Mouse (Mus musculus) kidney, postnatal 0 days (tissue): Measurements from ENCODE around the gene Ggt5. TPM values are rescaled to one million over a fixed set of nuclear protein-coding genes. Genes with fewer than 3 reads are reported as not detected.

ENCODE experiments used
- ATAC-seq: fragments of 200-750 bp; cut with Nextera tagmentation; replicated peaks from 2 replicates; pipeline ENCODE4 v1.8.0; 2017; ENCODE audit warnings: low read depth, moderate number of reproducible peaks, moderate TSS enrichment, moderate library complexity; ENCODE audit not compliant: low FRiP score
- DNase-seq: peaks from one replicate; pipeline ENCODE4 v3.0.0-alpha.2; 2016; ENCODE audit warnings: low spot score
- H3K27ac ChIP-seq: fragments of 300-500 bp; sonication (generic); 2 replicates; pipeline ENCODE4 v1.5.1; 2014; ENCODE audit warnings: mild to moderate bottlenecking
- H3K27me3 ChIP-seq: fragments of 300-500 bp; sonication (generic); 2 replicates; pipeline ENCODE4 v1.6.1; 2014; ENCODE audit warnings: low read length, mixed read lengths; ENCODE audit not compliant: insufficient read depth
- H3K36me3 ChIP-seq: fragments of 300-500 bp; sonication (generic); 2 replicates; pipeline ENCODE4 v1.6.1; 2014; ENCODE audit warnings: low read length, mixed read lengths; ENCODE audit not compliant: insufficient read depth
- H3K4me1 ChIP-seq: fragments of 300-500 bp; sonication (generic); replicated peaks from 2 replicates; pipeline ENCODE4 v1.6.1; 2014; ENCODE audit warnings: antibody characterized with exemption, low read length, mixed read lengths; ENCODE audit not compliant: insufficient read depth
- H3K4me2 ChIP-seq: fragments of 300-500 bp; sonication (generic); 2 replicates; pipeline ENCODE4 v1.6.1; 2014; ENCODE audit warnings: mild to moderate bottlenecking, low read length, moderate library complexity, mixed read lengths
- H3K4me3 ChIP-seq: fragments of 300-500 bp; sonication (generic); replicated peaks from 2 replicates; pipeline ENCODE4 v1.5.1; 2014; ENCODE audit warnings: low read depth, low read length
- H3K9ac ChIP-seq: fragments of 300-500 bp; sonication (generic); 2 replicates; pipeline ENCODE4 v1.6.1; 2014; ENCODE audit warnings: low read depth, low read length
- H3K9me3 ChIP-seq: fragments of 300-500 bp; sonication (generic); replicated peaks from 2 replicates; pipeline ENCODE4 v1.6.1; 2016; ENCODE audit warnings: low read length, inconsistent platforms, mixed read lengths
- CTCF ChIP-seq: IDR thresholded peaks from 2 replicates; pipeline ENCODE4 v1.5.1; 2016; ENCODE audit warnings: antibody characterized with exemption, low read depth, mild to moderate bottlenecking, moderate library complexity
- WGBS: fragments of 180-500 bp; shearing (Covaris S2); extraction: QIAGEN DNeasy Blood & Tissue Kit; methylation state at CpG from one replicate; pipeline ENCODE4 v1.1.7; 2014; 5-methylcytosine and 5-hydroxymethylcytosine counted together
- polyA plus RNA-seq: library from polyadenylated mRNA; unstranded; fragments of >200 nt; fragmentation: Nextera tagmentation; extraction: Ambion mirVana; gene quantifications from 2 replicates; pipeline ENCODE4 v1.2.1, GENCODE M21; 2015

The Ggt5 gene
- polyA plus RNA-seq, 1 experiment from 2014 or later = 5.1 TPM

GRCm38 (mm10) chr10:75654053-75654452 lies 64.9 kb downstream of the Ggt5 start:
- H3K27ac ChIP-seq = no peak overlapping the region
- H3K9me3 ChIP-seq = no peaks in the 10 kb centered on the region
- ATAC-seq (no peak), DNase-seq (no peak)
- no peak overlapping the region for H3K4me2 ChIP-seq
- H3K4me3 ChIP-seq = no peak overlapping the region
- WGBS = 86% methylated on average over 4 of the region's 4 CpGs
- peaks cover 82% of the 10 kb centered on the region for H3K36me3 ChIP-seq
- H3K4me1 ChIP-seq = no peaks in the 10 kb centered on the region
- no peak overlapping the region for H3K9ac ChIP-seq
- H3K27me3 ChIP-seq = no peaks in the 10 kb centered on the region
- TF ChIP-seq CTCF = no peak

- Histone ChIP-seq H3K36me3 (peaks cover 82% of the 10 kb centered on the region), H3K9me3 (no peaks in the 10 kb centered on the region), H3K27me3 (no peaks in the 10 kb centered on the region), H3K9ac (no peak overlapping the region), H3K4me3 (no peak overlapping the region), H3K27ac (no peak overlapping the region), H3K4me1 (0 out of 2 replicates have a peak, but pooled peaks cover 3% of the 10 kb centered on the region), H3K4me2 (no peak overlapping the region)
- DNase-seq (no peak), ATAC-seq (no peak)
- no peak for TF ChIP-seq CTCF
- 95% methylated on average over 5 of the region's 5 CpGs for WGBS
Measured at GRCm38 (mm10) chr10:75657165-75657564, 68.0 kb downstream of the Ggt5 start.

- Histone ChIP-seq H3K4me1 (0 out of 2 replicates have a peak, but pooled peaks cover 3% of the 10 kb centered on the region), H3K36me3 (peaks cover 78% of the 10 kb centered on the region), H3K9ac (no peak overlapping the region), H3K27ac (no peak overlapping the region), H3K4me3 (no peak overlapping the region), H3K9me3 (no peaks in the 10 kb centered on the region), H3K27me3 (no peaks in the 10 kb centered on the region), H3K4me2 (no peak overlapping the region)
- no peak for ATAC-seq
- WGBS = 96% methylated on average over 7 of the region's 7 CpGs
- TF ChIP-seq CTCF = no peak
- DNase-seq = no peak
Measured at GRCm38 (mm10) chr10:75657772-75658171, 68.6 kb downstream of the Ggt5 start.

- Histone ChIP-seq H3K4me2 (no peak overlapping the region), H3K4me1 (peaks cover 3% of the 10 kb centered on the region; the same call in 1 of the 2 replicates), H3K9me3 (no peaks in the 10 kb centered on the region), H3K27me3 (no peaks in the 10 kb centered on the region), H3K36me3 (peaks cover 48% of the 10 kb centered on the region), H3K9ac (no peak overlapping the region), H3K27ac (no peak overlapping the region), H3K4me3 (no peak overlapping the region)
- DNase-seq = no peak
- ATAC-seq = no peak
- WGBS = 84% methylated on average over 6 of the region's 6 CpGs
- TF ChIP-seq CTCF = no peak
Measured at GRCm38 (mm10) chr10:75661381-75661780, 72.2 kb downstream of the Ggt5 start.

DNA sequence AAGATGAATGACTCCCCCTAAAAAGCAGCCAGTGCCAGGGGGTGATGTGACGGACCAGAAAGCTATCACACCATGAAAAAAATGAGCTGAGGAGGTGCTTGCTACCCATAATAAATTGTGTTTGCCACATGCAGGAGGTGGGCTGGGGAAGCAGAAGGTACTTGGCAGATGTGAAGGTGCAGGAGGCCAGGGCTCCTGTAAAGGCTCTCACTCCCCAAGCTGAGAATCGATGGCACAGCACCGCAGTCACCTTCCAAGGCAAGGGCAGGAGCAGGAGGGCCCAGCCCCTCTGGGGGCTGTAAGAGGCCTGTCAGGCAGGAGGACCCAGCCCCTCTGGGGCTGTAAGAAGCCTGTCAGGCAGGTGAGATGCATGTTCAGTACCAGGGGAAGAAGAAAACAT lies 72.7 kb downstream of the Ggt5 start:
- Histone ChIP-seq H3K27me3 (no peaks in the 10 kb centered on the region), H3K9me3 (no peaks in the 10 kb centered on the region), H3K4me1 (peaks cover 3% of the 10 kb centered on the region; the same call in 1 of the 2 replicates), H3K36me3 (peaks cover 43% of the 10 kb centered on the region), H3K27ac (no peak overlapping the region), H3K9ac (no peak overlapping the region), H3K4me3 (no peak overlapping the region), H3K4me2 (no peak overlapping the region)
- 77% methylated on average over 3 of the region's 3 CpGs for WGBS
- ATAC-seq (no peak), DNase-seq (no peak)
- no peak for TF ChIP-seq CTCF

GRCm38 (mm10) chr10:75662575-75662974 lies 73.4 kb downstream of the Ggt5 start:
- Histone ChIP-seq H3K4me2 (no peak overlapping the region), H3K36me3 (peaks cover 37% of the 10 kb centered on the region), H3K4me3 (no peak overlapping the region), H3K9ac (no peak overlapping the region), H3K27me3 (no peaks in the 10 kb centered on the region), H3K27ac (no peak overlapping the region), H3K9me3 (no peaks in the 10 kb centered on the region), H3K4me1 (peaks cover 3% of the 10 kb centered on the region; the same call in 1 of the 2 replicates)
- WGBS = 82% methylated on average over 4 of the region's 4 CpGs
- DNase-seq (no peak), ATAC-seq (no peak)
- no peak for TF ChIP-seq CTCF

GRCm38 (mm10) chr10:75664673-75665270 lies 75.6 kb downstream of the Ggt5 start:
- TF ChIP-seq CTCF = no peak
- H3K27me3 ChIP-seq = no peaks in the 10 kb centered on the region
- H3K4me2 ChIP-seq = no peak overlapping the region
- WGBS = 93% methylated on average over 6 of the region's 6 CpGs
- no peak overlapping the region for H3K27ac ChIP-seq
- no peak overlapping the region for H3K9ac ChIP-seq
- no peaks in the 10 kb centered on the region for H3K9me3 ChIP-seq
- no peak overlapping the region for H3K4me3 ChIP-seq
- H3K36me3 ChIP-seq = peaks cover 30% of the 10 kb centered on the region; the same call in 1 of the 2 replicates
- peaks cover 3% of the 10 kb centered on the region; the same call in 1 of the 2 replicates for H3K4me1 ChIP-seq
- ATAC-seq (no peak), DNase-seq (no peak)
